Mouse (Mus musculus) heart, postnatal 0 days (tissue): ENCODE measurements around the gene Smtnl2. TPM values are rescaled to one million over a fixed set of nuclear protein-coding genes. Genes with fewer than 3 reads are reported as not detected.

Experiments used
- ATAC-seq: fragments of 200-750 bp; cut with Nextera tagmentation; 2 replicates; pipeline ENCODE4 v1.8.0; 2017; ENCODE audit warnings: low read depth, moderate number of reproducible peaks, moderate library complexity; ENCODE audit not compliant: insufficient read depth
- DNase-seq: peaks from one replicate; pipeline ENCODE4 v3.0.0-alpha.2; 2016; ENCODE audit warnings: low spot score
- H3K27ac ChIP-seq: fragments of 300-500 bp; sonication (generic); 2 replicates; pipeline ENCODE4 v1.5.1; 2014; ENCODE audit warnings: low read depth, mild to moderate bottlenecking
- H3K27me3 ChIP-seq: fragments of 300-500 bp; sonication (generic); 2 replicates; pipeline ENCODE4 v1.6.1; 2014; ENCODE audit warnings: low read length, mixed read lengths; ENCODE audit not compliant: control insufficient read depth, insufficient read depth
- H3K36me3 ChIP-seq: fragments of 300-500 bp; sonication (generic); replicated peaks from 2 replicates; pipeline ENCODE4 v1.6.1; 2014; ENCODE audit warnings: low read length, mixed read lengths; ENCODE audit not compliant: control insufficient read depth, insufficient read depth
- H3K4me1 ChIP-seq: fragments of 300-500 bp; sonication (generic); 2 replicates; pipeline ENCODE4 v1.6.1; 2014; ENCODE audit warnings: antibody characterized with exemption; ENCODE audit not compliant: control insufficient read depth, insufficient read depth
- H3K4me2 ChIP-seq: fragments of 300-500 bp; sonication (generic); 2 replicates; pipeline ENCODE4 v1.6.1; 2014; ENCODE audit warnings: low read depth, mild to moderate bottlenecking, low read length, moderate library complexity
- H3K4me3 ChIP-seq: fragments of 300-500 bp; sonication (generic); 2 replicates; pipeline ENCODE4 v1.5.1; 2014; ENCODE audit warnings: low read depth, low read length
- H3K9ac ChIP-seq: fragments of 300-500 bp; sonication (generic); replicated peaks from 2 replicates; pipeline ENCODE4 v1.6.1; 2014; ENCODE audit warnings: low read depth, low read length, mixed read lengths
- H3K9me3 ChIP-seq: fragments of 300-500 bp; sonication (generic); replicated peaks from 2 replicates; pipeline ENCODE4 v1.6.1; 2016; ENCODE audit warnings: low read length; ENCODE audit not compliant: control insufficient read depth
- CTCF ChIP-seq: IDR thresholded peaks from 2 replicates; pipeline ENCODE4 v1.5.1; 2016; ENCODE audit warnings: antibody characterized with exemption, control low read depth, low read depth
- EP300 ChIP-seq: IDR thresholded peaks from 2 replicates; pipeline ENCODE4 v1.6.1; 2016; ENCODE audit warnings: antibody characterized with exemption, low read depth
- WGBS: fragments of 180-500 bp; shearing (Covaris S2); extraction: QIAGEN DNeasy Blood & Tissue Kit; methylation state at CpG from one replicate; pipeline ENCODE4 v1.1.7; 2014; 5-methylcytosine and 5-hydroxymethylcytosine counted together
- polyA plus RNA-seq: library from polyadenylated mRNA; unstranded; fragments of >200 nt; fragmentation: Nextera tagmentation; extraction: Ambion mirVana; gene quantifications from 2 replicates; pipeline ENCODE4 v1.2.1, GENCODE M21; 2015
- total RNA-seq: library from RNA; depleted of rRNA; stranded (reverse); fragments of >200 nt; gene quantifications from 2 replicates; pipeline ENCODE4 v1.2.3, GENCODE M21; 2014; ENCODE audit warnings: low replicate concordance

Smtnl2 gene
- total and polyA plus RNA-seq, 2 experiments from 2014 or later = 72.9 to 88.5 TPM

DNA sequence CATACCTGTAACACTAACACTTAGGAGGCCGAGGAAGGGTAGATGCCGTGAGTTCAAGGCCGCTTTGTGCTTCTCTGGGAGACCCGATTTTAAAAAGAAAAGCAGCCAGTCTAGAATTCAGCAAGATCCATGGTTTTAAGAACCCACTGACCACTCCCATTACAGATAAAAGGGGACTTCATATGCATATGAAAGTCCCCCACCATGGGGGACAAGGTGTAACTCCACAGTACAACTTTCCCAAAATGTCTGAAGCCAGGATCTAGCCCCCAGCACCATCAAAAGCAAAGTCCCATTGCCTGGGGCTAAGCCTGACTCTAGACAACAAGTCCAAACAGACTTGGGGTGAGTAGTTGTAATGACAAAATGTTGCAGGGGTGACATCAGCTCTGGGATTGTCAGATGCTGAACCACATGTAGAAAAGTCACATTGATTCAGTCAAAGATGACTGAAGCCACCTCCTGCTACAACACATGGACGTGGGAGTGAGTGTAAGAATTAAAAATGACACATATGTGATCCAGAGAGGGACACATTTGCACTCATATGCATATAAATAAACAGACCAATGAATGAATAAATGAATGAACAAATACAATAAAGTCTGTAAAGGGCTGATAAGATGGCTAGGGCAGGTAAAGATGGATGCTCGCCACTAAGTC, 9.1 kb upstream of the Smtnl2 start:
- Histone ChIP-seq H3K9me3 (no peaks in the 10 kb centered on the region), H3K27ac (no peak overlapping the region), H3K4me2 (no peak overlapping the region), H3K4me3 (no peak overlapping the region), H3K27me3 (no peaks in the 10 kb centered on the region), H3K36me3 (no peaks in the 10 kb centered on the region), H3K4me1 (peaks cover 25% of the 10 kb centered on the region), H3K9ac (no peak overlapping the region)
- TF ChIP-seq CTCF (no peak), EP300 (no peak)
- DNase-seq (no peak), ATAC-seq (no peak)
- WGBS = 88% methylated on average over 6 of the region's 6 CpGs

DNA sequence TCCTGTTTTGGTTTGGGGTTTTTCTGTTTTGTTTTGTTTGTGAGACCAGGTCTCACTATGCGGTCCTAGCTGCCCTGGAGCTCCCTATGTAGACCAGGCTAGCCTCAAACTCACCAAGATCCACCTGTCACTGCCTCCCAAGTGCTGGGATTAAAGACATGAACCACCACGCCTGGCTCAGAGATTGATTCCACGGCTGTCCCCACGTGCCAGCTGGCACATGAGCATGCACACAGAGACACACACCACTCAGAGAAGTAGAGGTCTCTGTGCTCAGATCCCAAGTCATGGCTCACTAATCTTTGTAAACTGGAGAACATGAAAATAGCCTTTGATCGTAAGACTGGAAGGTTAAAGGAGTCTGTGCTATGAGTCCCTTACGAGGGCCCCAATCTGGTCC, 7.5 kb upstream of the Smtnl2 start:
- H3K9me3 ChIP-seq = no peaks in the 10 kb centered on the region
- peaks cover 39% of the 10 kb centered on the region for H3K4me1 ChIP-seq
- H3K9ac ChIP-seq = no peak overlapping the region
- H3K27me3 ChIP-seq = no peaks in the 10 kb centered on the region
- no peak for ATAC-seq
- no peaks in the 10 kb centered on the region for H3K36me3 ChIP-seq
- TF ChIP-seq EP300 (no peak), CTCF (no peak)
- no peak for DNase-seq
- H3K27ac ChIP-seq = no peak overlapping the region
- WGBS = 86% methylated on average over 6 of the region's 6 CpGs
- H3K4me2 ChIP-seq = no peak overlapping the region
- no peak overlapping the region for H3K4me3 ChIP-seq

DNA sequence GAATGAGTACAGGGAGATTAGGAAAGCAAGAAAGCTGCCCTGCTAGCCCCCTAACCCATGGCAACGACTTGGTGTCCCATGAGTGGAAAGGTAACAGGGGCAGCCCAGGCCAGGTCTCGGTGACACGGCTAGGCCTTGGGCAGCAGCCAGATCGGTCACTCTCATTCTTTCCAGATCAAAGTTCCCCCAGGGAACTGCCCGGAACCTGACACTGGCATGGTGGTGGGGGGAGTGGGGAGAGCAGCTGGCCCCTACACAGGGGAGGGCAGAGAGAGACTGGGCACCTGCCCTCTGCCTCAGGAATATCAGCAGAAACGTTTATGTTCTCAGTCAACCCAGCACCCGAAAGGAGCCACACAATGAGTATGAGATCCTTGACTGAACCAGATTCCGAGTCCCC, 6.7 kb upstream of the Smtnl2 start:
- H3K36me3 ChIP-seq = no peaks in the 10 kb centered on the region
- H3K27me3 ChIP-seq = no peaks in the 10 kb centered on the region
- TF ChIP-seq CTCF = no peak
- TF ChIP-seq EP300 = no peak
- no peaks in the 10 kb centered on the region for H3K9me3 ChIP-seq
- DNase-seq = no peak
- no peak; the same call in 1 of the 2 replicates for ATAC-seq
- WGBS = 40% methylated on average over 8 of the region's 8 CpGs
- H3K27ac ChIP-seq = no peak overlapping the region
- peaks cover 39% of the 10 kb centered on the region for H3K4me1 ChIP-seq
- no peak overlapping the region for H3K9ac ChIP-seq
- H3K4me3 ChIP-seq = no peak overlapping the region
- no peak overlapping the region for H3K4me2 ChIP-seq

DNA sequence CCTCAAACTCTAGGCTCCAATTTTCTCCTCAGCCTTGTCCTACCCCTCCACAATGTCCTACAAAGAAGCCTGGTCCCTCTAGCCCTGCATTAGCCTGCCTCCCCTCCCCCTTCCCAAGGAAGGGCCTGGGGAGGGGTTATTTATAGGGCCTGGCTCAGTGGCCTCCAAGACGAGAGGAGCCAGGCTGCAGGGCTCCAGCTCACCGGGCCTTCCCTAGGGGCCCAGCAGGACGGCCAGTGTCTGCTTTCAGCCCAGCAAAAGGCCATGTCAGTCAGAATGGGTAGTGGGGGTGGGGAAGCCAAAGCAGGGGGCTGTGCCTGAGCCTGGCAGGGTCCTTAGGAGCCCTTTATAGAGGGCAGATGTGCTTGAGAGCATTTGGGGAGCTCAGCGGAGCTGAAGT, 5.9 kb upstream of the Smtnl2 start:
- Histone ChIP-seq H3K27ac (peak overlapping the region; percentile 82), H3K4me2 (no peak overlapping the region), H3K4me3 (no peak overlapping the region), H3K36me3 (no peaks in the 10 kb centered on the region), H3K4me1 (peaks cover 45% of the 10 kb centered on the region), H3K27me3 (no peaks in the 10 kb centered on the region), H3K9ac (no peak overlapping the region), H3K9me3 (no peaks in the 10 kb centered on the region)
- TF ChIP-seq CTCF (no peak), EP300 (no peak)
- no peak for DNase-seq
- ATAC-seq = no peak
- 23% methylated on average over 4 of the region's 4 CpGs for WGBS

DNA sequence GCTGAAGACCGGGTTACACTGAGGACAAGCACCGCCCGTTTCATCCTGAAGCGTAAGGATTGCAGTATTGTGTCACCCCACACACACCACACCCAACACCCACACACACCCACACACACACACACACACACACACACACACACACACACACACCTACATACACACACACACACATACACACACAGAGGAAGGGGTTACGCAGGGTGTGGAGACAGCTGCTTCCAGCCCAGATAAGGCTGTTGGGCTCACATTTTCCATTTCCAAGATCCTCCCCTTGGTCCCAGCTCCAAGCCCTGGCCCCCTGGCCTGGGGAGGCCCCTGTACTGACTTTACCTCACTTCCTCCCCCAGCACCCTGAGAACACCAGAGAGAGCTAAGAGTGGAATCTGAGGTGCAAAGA, 5.2 kb upstream of the Smtnl2 start:
- peak; percentile 71 for DNase-seq
- H3K9ac ChIP-seq = no peak overlapping the region
- peak; percentile 74 for ATAC-seq

DNA sequence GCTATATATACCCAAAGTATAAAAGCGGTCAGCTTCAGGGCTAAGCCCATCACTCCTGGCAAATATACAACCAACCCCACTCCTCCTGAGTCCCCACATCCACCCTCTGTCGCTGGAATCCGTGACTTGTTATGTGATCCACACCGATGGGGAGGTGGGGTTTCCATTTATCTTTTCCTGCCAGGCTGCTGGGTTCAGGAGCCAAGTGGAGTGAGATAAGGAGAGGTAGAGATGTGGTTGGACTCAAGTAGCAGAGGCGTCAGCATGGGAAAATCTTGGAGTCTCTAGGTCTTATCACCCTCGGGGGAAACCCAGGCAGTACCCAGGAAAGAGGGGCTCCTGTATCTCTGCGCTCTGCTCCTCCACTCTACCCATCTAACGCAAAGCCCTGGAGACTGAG, 3.6 kb upstream of the Smtnl2 start:
- Histone ChIP-seq H3K27ac (peak overlapping the region; percentile 86), H3K4me3 (no peak overlapping the region), H3K36me3 (no peaks in the 10 kb centered on the region), H3K27me3 (no peaks in the 10 kb centered on the region), H3K9me3 (no peaks in the 10 kb centered on the region), H3K4me2 (peak overlapping the region; percentile 52), H3K9ac (no peak overlapping the region), H3K4me1 (peaks cover 53% of the 10 kb centered on the region)
- no peak for ATAC-seq
- 21% methylated on average over 8 of the region's 8 CpGs for WGBS
- TF ChIP-seq EP300 = 0 out of 2 replicates have a peak, but pooled peaks have one; percentile 39
- TF ChIP-seq CTCF = no peak
- DNase-seq = no peak

More for the DNA sequence above, 5.2 kb upstream of the Smtnl2 start:
- peaks cover 51% of the 10 kb centered on the region for H3K4me1 ChIP-seq
- no peaks in the 10 kb centered on the region for H3K36me3 ChIP-seq
- no peak overlapping the region for H3K4me2 ChIP-seq
- H3K27me3 ChIP-seq = no peaks in the 10 kb centered on the region
- WGBS = 58% methylated on average over 5 of the region's 5 CpGs
- no peak for TF ChIP-seq CTCF
- TF ChIP-seq EP300 = peak; percentile 99
- H3K9me3 ChIP-seq = no peaks in the 10 kb centered on the region
- peak overlapping the region; percentile 82 for H3K27ac ChIP-seq
- H3K4me3 ChIP-seq = no peak overlapping the region
